Mouse (Mus musculus): Measurements from ENCODE around the gene Kif7.

- peak; percentile 81 to 93 for TF ChIP-seq CTCF (conservative IDR thresholded peaks at IDR 0.05 in 1 of 2, IDR thresholded peaks at IDR 0.05 in 1 of 2; ENCODE audit: low read depth in 2 of 2, low read length in 2 of 2)
- TF ChIP-seq POLR2A (IDR thresholded peaks at IDR 0.05; ENCODE audit: low read depth, low read length): no peak
- no peak for TF ChIP-seq NELFE (IDR thresholded peaks at IDR 0.05; ENCODE audit: low read depth, low read length)
- no peak for TF ChIP-seq JUND (conservative IDR thresholded peaks at IDR 0.05; ENCODE audit: low read depth, low read length)
- no peak for TF ChIP-seq MEF2A (IDR thresholded peaks at IDR 0.05; ENCODE audit: borderline replicate concordance, low read depth, low read length)
- no peak for TF ChIP-seq EP300 (IDR thresholded peaks at IDR 0.05; ENCODE audit: low read length)
- no peak for TF ChIP-seq CHD2 (IDR thresholded peaks at IDR 0.05; ENCODE audit: low read length)
- TF ChIP-seq TBP (conservative IDR thresholded peaks at IDR 0.05; ENCODE audit: low read depth, low read length): no peak
- no peak for TF ChIP-seq MXI1 (IDR thresholded peaks at IDR 0.05; ENCODE audit: low read depth, low read length)
- TF ChIP-seq KAT2A (IDR thresholded peaks at IDR 0.05; ENCODE audit: insufficient replicate concordance, low read length): no peak
- TF ChIP-seq ZKSCAN1 (IDR thresholded peaks at IDR 0.05; ENCODE audit: borderline replicate concordance, low read depth, low read length): no peak
Measured at GRCm38 (mm10) chr7:79729169-79729568, 13.6 kb upstream of the Kif7 start.

All from CH12.LX (cell line).